9 mouse cellular contexts compared by ENCODE assay signal in the genomic region with DNA sequence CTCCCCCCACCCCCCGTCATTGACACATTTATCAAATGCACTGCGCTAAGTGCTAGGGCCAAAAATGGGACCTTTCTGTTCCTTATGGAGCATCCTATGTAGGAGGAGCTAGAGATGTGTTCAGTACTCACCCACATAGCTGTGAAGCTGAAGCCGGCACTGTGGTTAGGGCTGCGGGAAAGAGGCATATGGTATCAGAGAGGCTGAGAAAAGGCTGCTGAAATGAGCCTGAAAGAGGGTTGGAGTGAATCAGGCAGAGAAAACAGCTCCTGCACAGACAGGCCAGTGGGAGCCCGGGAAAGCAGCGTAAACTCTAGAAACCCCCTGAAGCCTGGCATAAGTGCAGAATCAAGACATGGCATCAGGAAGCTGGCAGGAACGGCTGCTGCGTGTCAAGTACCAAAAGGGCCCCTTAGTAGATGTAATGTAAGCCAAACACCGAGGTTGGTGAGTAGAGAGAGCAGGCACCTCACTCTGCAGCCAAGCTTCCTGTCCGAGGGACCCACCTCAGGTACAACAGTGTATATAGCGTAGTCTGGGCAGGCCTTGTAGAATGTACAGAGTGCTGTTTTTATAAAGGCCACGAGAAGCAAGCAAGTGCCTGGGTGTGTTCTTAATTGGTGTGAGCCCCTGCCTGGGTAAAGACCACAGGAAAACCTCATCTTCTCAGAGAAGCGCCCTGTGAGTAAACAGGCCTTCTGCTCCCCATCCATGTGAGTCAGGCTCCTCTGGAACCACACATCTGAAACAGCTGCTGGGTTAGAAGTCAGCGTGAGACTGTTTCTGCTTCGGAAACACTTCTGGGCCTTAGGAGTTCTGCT. TPM values are rescaled to one million over a fixed set of nuclear protein-coding genes. Genes with fewer than 3 reads are reported as not detected.
DNase-seq lines count a peak whose midpoint lies in the region; ATAC-seq and TF ChIP-seq lines count a peak whose summit lies in the region.
"Had no signal": no experiment of that assay in that cellular context is flagged by ENCODE, and none has a peak within 500 bp of the region (broad histone marks: within the 10 kb centered on the region; RNA-seq: fewer than 3 reads in every experiment).

No protein-coding gene starts in this region.

- ATAC-seq in kidney, postnatal 0 days (replicated peaks; ENCODE audit: low FRiP score, low read depth), result no peak
- ATAC-seq in kidney, embryonic 16.5 days (ENCODE audit: low FRiP score, low TSS enrichment), result no peak
- peak; percentile 30 for ATAC-seq in common myeloid progenitor, adult 5-6 weeks (replicated peaks; ENCODE audit: low read depth, poor library complexity, severe bottlenecking)

- no peak for TF ChIP-seq CTCF in kidney, postnatal 0 days (IDR thresholded peaks at IDR 0.05; ENCODE audit: low read depth)

- H3K27me3 ChIP-seq in kidney, postnatal 0 days (ENCODE audit: insufficient read depth, low read length), result no peaks in the 10 kb centered on the region
- H3K27me3 ChIP-seq in kidney, embryonic 16.5 days (ENCODE audit: insufficient read depth, low read length), result no peaks in the 10 kb centered on the region

- H3K4me1 ChIP-seq in kidney, postnatal 0 days (replicated peaks; ENCODE audit: insufficient read depth, low read length), result peaks cover 11% of the 10 kb centered on the region; the same call in 1 of the 2 replicates
- H3K4me1 ChIP-seq in kidney, embryonic 16.5 days (ENCODE audit: insufficient read depth, low read length), result peaks cover 12% of the 10 kb centered on the region

- no peak for DNase-seq in kidney, postnatal 0 days (ENCODE audit: low spot score)
- DNase-seq in layer of hippocampus, postnatal 14 days (ENCODE audit: low spot score in 2 of 2), result peak; percentile 21 to 67
- peak; percentile 71 to 76 for DNase-seq in right cerebral cortex, postnatal 10 days (ENCODE audit: low spot score in 2 of 2)
- no peak for DNase-seq in testis, postnatal 14 days (ENCODE audit: low spot score)
- no peak for DNase-seq in gastrocnemius, postnatal 10 days
- no peak for DNase-seq in spleen, postnatal 10 days (ENCODE audit: low spot score in 2 of 2)

- H3K36me3 ChIP-seq in kidney, postnatal 0 days (ENCODE audit: insufficient read depth, low read length), result no peaks in the 10 kb centered on the region
- no peaks in the 10 kb centered on the region for H3K36me3 ChIP-seq in kidney, embryonic 16.5 days (ENCODE audit: insufficient read depth, low read length)

- no peaks in the 10 kb centered on the region for H3K9me3 ChIP-seq in kidney, postnatal 0 days (replicated peaks; ENCODE audit: low read length)
- no peaks in the 10 kb centered on the region for H3K9me3 ChIP-seq in kidney, embryonic 16.5 days (ENCODE audit: low read length)

- 0 out of 2 replicates have a peak overlapping the region, but pooled peaks have one; percentile 8 for H3K9ac ChIP-seq in kidney, postnatal 0 days (ENCODE audit: low read depth, low read length)
- no peak overlapping the region for H3K9ac ChIP-seq in kidney, embryonic 16.5 days (replicated peaks; ENCODE audit: low read length)
- H3K9ac ChIP-seq: liver, embryonic 14.5 days had no signal

- H3K4me3 ChIP-seq in kidney, postnatal 0 days (replicated peaks; ENCODE audit: low read depth, low read length), result no peak overlapping the region
- H3K4me3 ChIP-seq in kidney, embryonic 16.5 days (ENCODE audit: low read length), result no peak overlapping the region

- WGBS in kidney, postnatal 0 days, result 57% methylated on average over 15 of the region's 15 CpGs
- WGBS in kidney, embryonic 16.5 days, result 63% methylated on average over 15 of the region's 15 CpGs

- H3K27ac ChIP-seq in kidney, postnatal 0 days, result no peak overlapping the region; the same call in 1 of the 2 replicates
- no peak overlapping the region for H3K27ac ChIP-seq in kidney, embryonic 16.5 days (ENCODE audit: low read length)
- H3K27ac ChIP-seq: liver, embryonic 14.5 days had no signal

- no peak overlapping the region for H3K4me2 ChIP-seq in kidney, postnatal 0 days (ENCODE audit: low read length)
- H3K4me2 ChIP-seq in kidney, embryonic 16.5 days (replicated peaks; ENCODE audit: low read depth, low read length), result no peak overlapping the region

RNA-seq across cellular contexts. Expression of a gene that starts 10.9 kb away (rescaled TPM):
- polyA plus RNA-seq in kidney, postnatal 0 days (2015; fragmentation: Nextera tagmentation; extraction: Ambion mirVana), result 64.9 and 72.3 TPM in 2 replicates
- polyA plus RNA-seq in kidney, embryonic 16.5 days (2015; fragmentation: Nextera tagmentation; extraction: Ambion mirVana), result 72.1 and 77.2 TPM in 2 replicates
- total RNA-seq in common myeloid progenitor, adult 5-6 weeks (2017), result 58.9 and 73.4 TPM in 2 replicates
- 100 to 1,000 TPM; 156 to 168 TPM for total RNA-seq in layer of hippocampus, postnatal 14 days (2021)
- total RNA-seq in gastrocnemius, postnatal 10 days (2021), result 100 to 1,000 TPM; 238 to 249 TPM

RNA-seq across cellular contexts. Expression of a gene that starts 16.0 kb away (rescaled TPM):
- polyA plus RNA-seq in kidney, postnatal 0 days (2015; fragmentation: Nextera tagmentation; extraction: Ambion mirVana), result 57.1 TPM in 2 replicates
- 72.6 and 76.3 TPM in 2 replicates for polyA plus RNA-seq in kidney, embryonic 16.5 days (2015; fragmentation: Nextera tagmentation; extraction: Ambion mirVana)
- total RNA-seq in common myeloid progenitor, adult 5-6 weeks (2017), result 66.2 and 66.3 TPM in 2 replicates
- 10 to 100 TPM; 62.1 to 65.7 TPM for total RNA-seq in layer of hippocampus, postnatal 14 days (2021)
- 10 to 100 TPM; 50.3 to 51.2 TPM for total RNA-seq in gastrocnemius, postnatal 10 days (2021)

RNA-seq across cellular contexts. Expression of a gene that starts 31.1 kb away (rescaled TPM):
- 0.31 and 0.36 TPM in 2 replicates for polyA plus RNA-seq in kidney, postnatal 0 days (2015; fragmentation: Nextera tagmentation; extraction: Ambion mirVana)
- polyA plus RNA-seq in kidney, embryonic 16.5 days (2015; fragmentation: Nextera tagmentation; extraction: Ambion mirVana), result 0.15 and 0.52 TPM in 2 replicates
- not detected in 2 replicates for total RNA-seq in common myeloid progenitor, adult 5-6 weeks (2017)
- not detected for total RNA-seq in layer of hippocampus, postnatal 14 days (2021)
- 100 to 1,000 TPM; 113 to 139 TPM for total RNA-seq in gastrocnemius, postnatal 10 days (2021)
- polyA plus RNA-seq: liver, embryonic 14.5 days had no signal

RNA-seq across cellular contexts. Expression of a gene that starts 42.5 kb away (rescaled TPM):
- polyA plus RNA-seq in kidney, postnatal 0 days (2015; fragmentation: Nextera tagmentation; extraction: Ambion mirVana), result 48.6 and 50.7 TPM in 2 replicates
- polyA plus RNA-seq in kidney, embryonic 16.5 days (2015; fragmentation: Nextera tagmentation; extraction: Ambion mirVana), result 28.1 and 28.7 TPM in 2 replicates
- 98.7 and 132 TPM in 2 replicates for total RNA-seq in common myeloid progenitor, adult 5-6 weeks (2017)
- 10 to 100 TPM; 56.9 to 57.9 TPM for total RNA-seq in layer of hippocampus, postnatal 14 days (2021)
- 10 to 100 TPM; 27.6 to 32.0 TPM for total RNA-seq in gastrocnemius, postnatal 10 days (2021)

Comparison
In these comparisons a context has a peak if more than half of its experiments do, and no peak if none do; other contexts are left out.
1. DNase-seq: peak in layer of hippocampus, postnatal 14 days (2 of 2) and right cerebral cortex, postnatal 10 days (2 of 2); none in kidney, postnatal 0 days (single experiment), testis, postnatal 14 days (single experiment), gastrocnemius, postnatal 10 days (single experiment) and spleen, postnatal 10 days (0 of 2).
2. RNA of a gene that starts 31.1 kb away (total RNA-seq): 113 to 139 TPM in gastrocnemius, postnatal 10 days; not detected in layer of hippocampus, postnatal 14 days and not detected in common myeloid progenitor, adult 5-6 weeks; every median in the first group is over 100 times any median in the second.